In the genomic region with DNA sequence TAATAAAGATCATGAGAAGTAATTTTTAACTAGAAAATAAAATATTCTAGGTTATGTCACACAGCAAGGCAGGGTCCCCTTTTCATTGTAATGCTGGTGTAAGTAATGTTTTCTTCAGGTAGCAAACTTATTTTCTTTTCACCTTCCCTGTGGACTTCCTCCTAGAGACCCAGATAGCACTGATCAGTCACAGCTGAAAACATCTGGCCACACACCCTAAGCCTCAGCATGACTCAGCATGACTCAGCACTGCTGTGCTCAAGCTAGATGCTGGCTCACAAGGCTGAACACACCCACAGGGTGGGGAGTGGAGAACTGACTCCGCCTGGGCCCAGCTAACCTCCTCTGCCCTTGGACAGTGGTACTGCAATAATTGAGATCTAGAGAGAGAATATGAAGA, we compare ENCODE assay signal across 7 mouse cellular contexts. TPM values are rescaled to one million over a fixed set of nuclear protein-coding genes. Genes with fewer than 3 reads are reported as not detected.
DNase-seq lines count a peak whose midpoint lies in the region; ATAC-seq and TF ChIP-seq lines count a peak whose summit lies in the region.

No protein-coding gene starts in this region.

- no peak overlapping the region for H3K4me2 ChIP-seq in heart, embryonic 11.5 days

- peak; percentile 34 for DNase-seq in thymus, postnatal 4 days
- DNase-seq in thymus, adult 18-20 months, result no peak
- peak; percentile 79 for DNase-seq in adrenal gland, postnatal 36 days
- DNase-seq in lung, postnatal 10 days, result peak; percentile 1
- DNase-seq in left cerebral cortex, adult 2 months (ENCODE audit: extremely low spot score in 1 of 2, low spot score in 2 of 2), result no peak
- DNase-seq in cerebellum, adult 9-11 months, result no peak

- H3K27ac ChIP-seq in heart, embryonic 11.5 days (ENCODE audit: low read depth, low read length), result peak overlapping the region; percentile 75; the same call in 1 of the 2 replicates
- H3K27ac ChIP-seq in left cerebral cortex, adult 2 months, result no peak overlapping the region

- TF ChIP-seq CTCF in left cerebral cortex, adult 2 months (IDR thresholded peaks at IDR 0.05), result no peak

- H3K4me1 ChIP-seq in heart, embryonic 11.5 days (ENCODE audit: control insufficient read depth, insufficient read depth, low read length), result no peaks in the 10 kb centered on the region

- H3K9ac ChIP-seq in heart, embryonic 11.5 days (ENCODE audit: low read depth, low read length), result no peak overlapping the region

- WGBS in heart, embryonic 11.5 days (ENCODE audit: insufficient replicate concordance), result 38% methylated on average over 1 of the region's 1 CpGs

- H3K4me3 ChIP-seq in heart, embryonic 11.5 days (ENCODE audit: low read depth, low read length), result no peak overlapping the region
- no peak overlapping the region for H3K4me3 ChIP-seq in left cerebral cortex, adult 2 months

- no peaks in the 10 kb centered on the region for H3K27me3 ChIP-seq in heart, embryonic 11.5 days (ENCODE audit: control insufficient read depth, insufficient read depth, low read length)

- H3K9me3 ChIP-seq in heart, embryonic 11.5 days (replicated peaks; ENCODE audit: control insufficient read depth, low read length), result no peaks in the 10 kb centered on the region

- no peaks in the 10 kb centered on the region for H3K36me3 ChIP-seq in heart, embryonic 11.5 days (ENCODE audit: control insufficient read depth, insufficient read depth, low read length)

- intact Hi-C loops in left cerebral cortex, adult 2 months (cut with DNase I), result no loop called here

- ATAC-seq in heart, embryonic 11.5 days (replicated peaks; ENCODE audit: insufficient number of reproducible peaks, low FRiP score, low TSS enrichment), result peak; percentile 91

RNA-seq across cellular contexts. Expression of gene Hbb-y, which starts 7.8 kb away (rescaled TPM):
- total RNA-seq in adrenal gland, postnatal 36 days (2021), result not detected
- polyA plus RNA-seq in heart, embryonic 11.5 days (2014; fragmentation: Nextera tagmentation; extraction: Ambion mirVana), result 35,401 and 41,924 TPM in 2 replicates
- total RNA-seq in left cerebral cortex, adult 2 months (2021), result not detected

RNA-seq across cellular contexts. Expression of gene Hbb-bh1, which starts 17.9 kb away (rescaled TPM):
- total RNA-seq in adrenal gland, postnatal 36 days (2021), result not detected
- 7,786 and 8,740 TPM in 2 replicates for polyA plus RNA-seq in heart, embryonic 11.5 days (2014; fragmentation: Nextera tagmentation; extraction: Ambion mirVana)
- not detected for total RNA-seq in left cerebral cortex, adult 2 months (2021)

RNA-seq across cellular contexts. Expression of gene Hbb-bh2, which starts 20.5 kb away (rescaled TPM):
- not detected for total RNA-seq in adrenal gland, postnatal 36 days (2021)
- 0.31 TPM in 1 of 2 replicates, not detected in the other for polyA plus RNA-seq in heart, embryonic 11.5 days (2014; fragmentation: Nextera tagmentation; extraction: Ambion mirVana)
- total RNA-seq in left cerebral cortex, adult 2 months (2021), result not detected

RNA-seq across cellular contexts. Expression of gene Olfr66, which starts 25.2 kb away (rescaled TPM):
- not detected for total RNA-seq in adrenal gland, postnatal 36 days (2021)
- not detected in 2 replicates for polyA plus RNA-seq in heart, embryonic 11.5 days (2014; fragmentation: Nextera tagmentation; extraction: Ambion mirVana)
- not detected for total RNA-seq in left cerebral cortex, adult 2 months (2021)

RNA-seq across cellular contexts. Expression of gene Hbb-bs, which starts 33.0 kb away (rescaled TPM):
- 1,000 to 10,000 TPM; 1,998 to 3,266 TPM for total RNA-seq in adrenal gland, postnatal 36 days (2021)
- polyA plus RNA-seq in heart, embryonic 11.5 days (2014; fragmentation: Nextera tagmentation; extraction: Ambion mirVana), result 849 and 1,123 TPM in 2 replicates
- 100 to 1,000 TPM; 305 to 339 TPM for total RNA-seq in left cerebral cortex, adult 2 months (2021)

Comparison
In these comparisons a context has a peak if more than half of its experiments do, and no peak if none do; other contexts are left out.
1. DNase-seq: peak in thymus, postnatal 4 days (single experiment), adrenal gland, postnatal 36 days (2 of 2) and lung, postnatal 10 days (single experiment); none in thymus, adult 18-20 months (0 of 2), left cerebral cortex, adult 2 months (0 of 2) and cerebellum, adult 9-11 months (single experiment).